Mouse (Mus musculus) forebrain, embryonic 16.5 days (tissue): ENCODE measurements around the gene Stx6. TPM values are rescaled to one million over a fixed set of nuclear protein-coding genes. Genes with fewer than 3 reads are reported as not detected.

ENCODE experiments used
- ATAC-seq: fragments of 200-750 bp; cut with Nextera tagmentation; 2 replicates; pipeline ENCODE4 v1.8.0; 2017; ENCODE audit warnings: mild to moderate bottlenecking, moderate library complexity
- H3K27ac ChIP-seq: fragments of 300-500 bp; sonication (generic); 2 replicates; pipeline ENCODE4 v1.5.1; 2014; ENCODE audit warnings: low read length, control low read depth
- H3K27me3 ChIP-seq: fragments of 300-500 bp; sonication (generic); replicated peaks from 2 replicates; pipeline ENCODE4 v1.6.1; 2014; ENCODE audit warnings: low read length; ENCODE audit not compliant: control insufficient read depth, insufficient read depth
- H3K36me3 ChIP-seq: fragments of 300-500 bp; sonication (generic); 2 replicates; pipeline ENCODE4 v1.6.1; 2014; ENCODE audit not compliant: control insufficient read depth, insufficient read depth
- H3K4me1 ChIP-seq: fragments of 300-500 bp; sonication (generic); replicated peaks from 2 replicates; pipeline ENCODE4 v1.6.1; 2014; ENCODE audit warnings: low read length; ENCODE audit not compliant: control insufficient read depth, insufficient read depth
- H3K4me2 ChIP-seq: fragments of 300-500 bp; sonication (generic); 2 replicates; pipeline ENCODE4 v1.6.1; 2014; ENCODE audit warnings: mild to moderate bottlenecking, low read length, control low read depth
- H3K4me3 ChIP-seq: fragments of 300-500 bp; sonication (generic); replicated peaks from 2 replicates; pipeline ENCODE4 v1.5.1; 2014; ENCODE audit warnings: mild to moderate bottlenecking, low read length, control low read depth
- H3K9ac ChIP-seq: fragments of 300-500 bp; sonication (generic); replicated peaks from 2 replicates; pipeline ENCODE4 v1.6.1; 2014; ENCODE audit warnings: low read depth, low read length, control low read depth
- H3K9me3 ChIP-seq: fragments of 300-500 bp; sonication (generic); 2 replicates; pipeline ENCODE4 v1.6.1; 2016; ENCODE audit warnings: low read length; ENCODE audit not compliant: control insufficient read depth
- WGBS: fragments of 180-500 bp; shearing (Covaris S2); extraction: QIAGEN DNeasy Blood & Tissue Kit; methylation state at CpG from one replicate; pipeline ENCODE4 v1.1.7; 2014; 5-methylcytosine and 5-hydroxymethylcytosine counted together
- polyA plus RNA-seq: library from polyadenylated mRNA; unstranded; fragments of >200 nt; fragmentation: Nextera tagmentation; extraction: Ambion mirVana; gene quantifications from 2 replicates; pipeline ENCODE4 v1.2.1, GENCODE M21; 2015

Gene Stx6
- polyA plus RNA-seq, 1 experiment from 2014 or later = 125 TPM

DNA sequence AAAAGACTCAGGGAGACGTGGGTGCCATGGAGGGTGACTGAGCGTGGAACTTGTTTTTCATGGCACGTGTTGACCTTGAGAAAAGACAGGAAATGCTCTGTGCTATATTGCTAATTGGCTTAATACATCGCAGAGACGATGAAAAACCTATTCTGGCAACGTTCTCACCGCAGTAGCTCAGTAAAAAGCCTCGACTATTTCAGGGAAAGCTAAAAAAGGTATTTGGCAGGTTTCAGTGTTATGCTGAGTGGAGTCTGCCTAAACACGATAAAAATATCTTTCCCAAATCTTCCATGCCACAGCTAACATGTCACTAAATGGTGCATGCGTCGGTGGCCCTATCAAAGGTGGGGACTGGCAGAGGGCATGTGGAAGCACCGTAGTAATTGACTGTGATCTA, 94.6 kb downstream of the Stx6 start:
- Histone ChIP-seq H3K27ac (no peak overlapping the region), H3K27me3 (no peaks in the 10 kb centered on the region), H3K4me3 (no peak overlapping the region), H3K4me2 (no peak overlapping the region), H3K9ac (no peak overlapping the region), H3K9me3 (no peaks in the 10 kb centered on the region), H3K36me3 (no peaks in the 10 kb centered on the region), H3K4me1 (peaks cover 2% of the 10 kb centered on the region)
- WGBS = 63% methylated on average over 12 of the region's 12 CpGs
- ATAC-seq = no peak

DNA sequence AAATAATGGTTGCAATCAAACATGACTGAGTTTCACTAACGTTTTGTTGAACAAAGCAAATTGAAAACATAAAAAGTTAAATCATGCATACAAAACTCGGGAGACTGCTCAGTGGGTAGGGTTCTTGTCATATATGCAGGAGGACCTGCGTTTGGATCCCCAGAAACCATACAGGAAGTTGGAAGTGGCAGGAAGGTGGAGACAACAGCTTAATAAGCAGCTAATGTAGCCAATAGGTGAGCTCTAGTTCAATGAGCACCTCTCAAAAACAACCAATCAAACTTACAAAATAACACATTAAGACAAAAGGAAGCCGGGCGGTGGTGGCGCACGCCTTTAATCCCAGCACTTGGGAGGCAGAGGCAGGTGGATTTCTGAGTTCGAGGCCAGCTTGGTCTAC, 95.8 kb downstream of the Stx6 start:
- no peak overlapping the region for H3K4me2 ChIP-seq
- 80% methylated on average over 7 of the region's 8 CpGs for WGBS
- no peaks in the 10 kb centered on the region for H3K27me3 ChIP-seq
- H3K4me1 ChIP-seq = peaks cover 2% of the 10 kb centered on the region
- H3K9me3 ChIP-seq = no peaks in the 10 kb centered on the region
- H3K4me3 ChIP-seq = no peak overlapping the region
- no peak overlapping the region for H3K9ac ChIP-seq
- no peaks in the 10 kb centered on the region for H3K36me3 ChIP-seq
- no peak for ATAC-seq
- H3K27ac ChIP-seq = no peak overlapping the region

Other genes starting within 250 kb of the Stx6 start
- 9.3 and 12.6 TPM in 2 replicates for gene Ier5, start 59.1 kb upstream of the Stx6 start, polyA plus RNA-seq
- 0.92 and 1.5 TPM in 2 replicates for gene Mr1, start 11.9 kb upstream of the Stx6 start, polyA plus RNA-seq
- 2.8 and 3.3 TPM in 2 replicates for gene BC034090, start 85.7 kb downstream of the Stx6 start, polyA plus RNA-seq